Mouse (Mus musculus): Measurements from ENCODE around the gene Arhgdig.
"Not testable (repeated sequence)": the region's sequence is repeated elsewhere in the genome, so short reads cannot be mapped to it uniquely, and the experiment has no call there.

Gene Arhgdig

GRCm38 (mm10) chr17:26203321-26203811 is 4.2 kb downstream of the Arhgdig start:
- DNase-seq = peak; percentile 46 to 48

- DNase-seq = peak; percentile 66 to 69
Measured at GRCm38 (mm10) chr17:26202737-26203136, 4.8 kb downstream of the Arhgdig start, which contains the start of gene Rgs11. Gene Rgs11 (plus strand): TSS chr17:26202951.

- DNase-seq = no peak
Measured at GRCm38 (mm10) chr17:26201998-26202397, 5.6 kb downstream of the Arhgdig start.

- peak; percentile 21 to 30 for DNase-seq
Measured at GRCm38 (mm10) chr17:26200831-26201705, 6.5 kb downstream of the Arhgdig start.

GRCm38 (mm10) chr17:26198892-26199291 is 8.7 kb downstream of the Arhgdig start, which contains the start of gene Pdia2:
Gene Pdia2 (minus strand): TSS chr17:26199087.
- no peak for DNase-seq

GRCm38 (mm10) chr17:26192481-26193190 is 14.9 kb downstream of the Arhgdig start:
- no peak for DNase-seq

GRCm38 (mm10) chr17:26191486-26191885 is 16.1 kb downstream of the Arhgdig start:
- DNase-seq = not testable (repeated sequence)

GRCm38 (mm10) chr17:26188091-26188805 is 19.3 kb downstream of the Arhgdig start:
- no peak for DNase-seq

- no peak for DNase-seq
Measured at GRCm38 (mm10) chr17:26187592-26187991, 20.0 kb downstream of the Arhgdig start.

- no peak for DNase-seq
Measured at GRCm38 (mm10) chr17:26181179-26181578, 26.4 kb downstream of the Arhgdig start.

- no peak for DNase-seq
Measured at GRCm38 (mm10) chr17:26178611-26179010, 29.0 kb downstream of the Arhgdig start.

- DNase-seq = not testable (repeated sequence)
Measured at GRCm38 (mm10) chr17:26175248-26175647, 32.3 kb downstream of the Arhgdig start.

- DNase-seq = peak; percentile 56 to 64
Measured at GRCm38 (mm10) chr17:26168039-26168438, 39.5 kb downstream of the Arhgdig start.

- no peak for DNase-seq
Measured at GRCm38 (mm10) chr17:26162736-26163135, 44.9 kb downstream of the Arhgdig start.

GRCm38 (mm10) chr17:26151886-26152630 is 55.5 kb downstream of the Arhgdig start:
- DNase-seq = no peak
